Mouse (Mus musculus) mature B cell (primary cell): ENCODE data around the gene Panx1.

Experiments used
- in situ Hi-C: fragments of 300-500 bp; cut with MboI; formaldehyde crosslinking; loops from 2 replicates; pipeline ENCODE4 v1.14.3; 2019

Panx1 gene

DNA sequence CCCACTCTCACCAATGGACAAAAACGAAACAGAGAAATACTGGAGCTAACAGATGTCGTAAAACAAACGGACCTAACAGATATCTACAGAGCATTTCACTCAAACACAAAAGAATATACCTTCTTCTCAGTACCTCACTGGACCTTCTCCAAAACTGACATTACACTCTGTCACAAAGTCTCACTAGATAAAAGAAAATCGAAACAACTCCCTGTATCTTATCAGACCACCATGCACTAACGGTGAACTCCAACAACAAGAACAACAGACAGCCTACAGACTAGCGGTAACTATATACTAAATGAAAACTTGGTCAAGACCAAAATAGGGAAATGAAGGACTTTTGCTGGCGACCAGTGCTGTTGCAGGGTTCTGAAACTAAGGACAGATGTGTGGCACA lies 71.5 kb downstream of the Panx1 start:
- in situ Hi-C loops = no loop called here

DNA sequence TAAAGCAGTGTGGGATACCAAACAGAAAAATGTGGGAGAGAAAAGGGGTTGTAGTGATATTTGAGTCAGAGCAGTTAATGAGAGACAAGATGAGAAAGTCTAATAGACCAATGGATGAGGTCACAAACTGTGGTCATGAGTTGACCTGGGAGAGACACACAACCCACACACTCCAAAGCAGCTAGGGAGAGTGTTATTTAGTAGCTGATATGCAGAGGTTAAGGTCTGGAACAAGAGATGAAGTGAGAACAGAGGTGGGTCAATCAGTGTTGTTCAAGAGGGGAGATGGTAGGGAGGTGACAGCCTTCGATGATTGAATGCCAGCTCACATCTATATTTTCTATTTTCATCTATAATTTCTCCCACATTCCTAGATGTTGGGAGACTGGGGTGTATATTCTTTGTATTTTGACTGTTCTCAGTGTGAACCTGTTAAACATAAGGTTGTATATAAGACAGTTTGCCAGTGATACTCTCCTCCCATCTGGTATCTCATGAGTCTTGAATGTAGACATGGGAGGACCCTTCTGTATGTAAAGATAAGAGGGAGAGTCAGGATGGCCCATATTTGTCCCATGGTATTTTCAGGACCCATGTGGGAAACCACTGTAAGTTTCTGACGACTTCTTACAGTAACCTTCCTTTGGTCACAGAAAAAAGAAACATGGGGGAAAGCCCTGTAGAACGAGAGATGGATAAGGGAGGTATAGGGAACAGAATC lies 74.3 kb downstream of the Panx1 start:
- in situ Hi-C loops = no loop called here

DNA sequence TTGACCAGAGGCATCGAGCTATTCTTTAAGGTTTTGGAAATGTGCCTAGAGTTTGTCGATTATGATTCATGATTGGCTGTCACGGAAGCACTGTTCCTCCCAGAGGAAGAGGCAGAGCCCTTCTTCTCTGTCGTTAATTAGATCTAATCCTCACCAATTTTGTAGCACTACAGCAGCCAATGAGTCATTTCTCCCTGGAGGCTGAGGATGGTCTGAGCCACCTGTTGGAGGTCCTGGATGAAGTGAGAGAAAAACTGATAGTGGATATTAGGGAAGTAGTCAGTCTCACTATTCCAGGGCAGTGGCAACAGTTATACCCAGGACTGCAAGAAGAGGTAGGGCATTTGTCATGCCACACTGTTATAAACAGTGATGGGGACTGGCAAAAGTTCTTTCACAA lies 75.1 kb downstream of the Panx1 start:
- in situ Hi-C loops = no loop called here

DNA sequence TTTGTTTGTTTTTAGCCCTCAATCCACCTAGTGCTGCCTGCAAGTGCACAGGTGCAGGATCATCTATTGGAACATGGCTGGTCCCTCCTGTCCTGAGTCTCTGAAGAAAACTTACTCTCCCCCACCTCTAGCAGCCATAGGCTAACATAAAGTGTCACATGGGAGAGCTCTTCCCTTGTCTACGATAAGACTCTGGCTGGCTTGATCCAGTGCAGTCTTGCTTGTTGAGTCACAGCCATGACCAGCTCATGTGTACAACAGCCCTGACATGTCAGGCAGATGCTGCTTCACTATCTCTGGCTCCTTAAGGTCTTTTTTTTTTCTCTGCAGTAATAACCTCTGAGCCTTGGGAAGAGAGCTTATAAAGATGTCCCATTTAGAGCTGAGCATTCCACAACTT lies 77.7 kb downstream of the Panx1 start:
- in situ Hi-C loops = no loop called here

DNA sequence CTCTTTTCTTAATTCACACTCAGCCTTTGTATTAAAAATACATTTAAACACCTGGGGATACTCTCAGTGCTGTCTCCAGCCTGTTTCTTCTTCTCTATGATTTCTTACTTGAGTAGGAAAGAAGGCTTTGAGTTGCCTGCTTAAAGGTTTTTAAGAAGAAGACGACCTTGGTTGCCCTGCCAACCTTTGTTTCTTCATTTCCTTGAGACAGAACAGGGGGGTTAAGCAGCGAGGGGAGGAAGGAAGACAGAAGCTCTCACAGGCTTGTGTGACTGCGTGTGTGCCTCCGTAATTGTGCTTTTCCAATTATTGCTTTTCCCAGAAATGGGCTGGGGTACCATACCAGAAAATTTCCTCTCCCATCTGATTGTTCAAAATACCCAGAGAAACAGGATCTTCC lies 78.5 kb downstream of the Panx1 start:
- in situ Hi-C loops = no loop called here

DNA sequence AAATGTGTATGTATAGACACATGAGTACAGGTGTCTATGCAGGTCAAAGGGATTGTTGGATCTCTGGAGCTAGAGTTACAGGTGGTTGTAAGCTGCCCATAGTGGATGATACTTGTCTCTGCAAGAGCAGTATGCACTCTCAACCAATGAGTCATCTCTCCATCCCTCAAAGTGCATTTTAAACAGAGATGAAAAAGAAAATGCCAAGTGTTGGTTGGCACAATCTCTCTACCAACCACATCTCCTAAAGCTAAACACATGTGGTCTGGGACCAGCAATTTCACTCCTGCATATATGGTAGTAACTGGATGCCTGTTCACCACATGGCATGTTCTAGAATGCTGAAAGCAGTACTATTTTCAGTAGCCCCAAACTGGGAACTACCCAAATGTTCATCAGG lies 79.9 kb downstream of the Panx1 start:
- in situ Hi-C loops = no loop called here

DNA sequence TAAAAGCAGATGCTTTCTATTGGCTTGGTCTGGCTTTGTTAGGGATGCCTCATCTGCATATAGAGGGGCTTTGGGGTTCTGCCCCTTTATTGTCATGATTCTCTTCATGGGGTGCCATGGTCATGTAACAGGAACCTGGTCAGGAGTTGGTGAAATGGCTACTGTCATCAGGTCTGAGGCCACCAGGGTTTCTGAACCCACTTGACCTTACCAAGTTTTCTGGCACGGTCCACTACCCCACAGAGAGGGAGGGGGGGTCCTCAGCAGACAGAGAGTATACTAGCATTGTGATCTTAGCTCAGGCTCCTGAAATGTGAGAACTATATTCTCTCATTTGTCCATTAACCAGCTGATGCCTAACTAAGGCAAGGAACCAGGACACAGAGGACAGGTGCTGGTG lies 82.5 kb downstream of the Panx1 start:
- in situ Hi-C loops = no loop called here

DNA sequence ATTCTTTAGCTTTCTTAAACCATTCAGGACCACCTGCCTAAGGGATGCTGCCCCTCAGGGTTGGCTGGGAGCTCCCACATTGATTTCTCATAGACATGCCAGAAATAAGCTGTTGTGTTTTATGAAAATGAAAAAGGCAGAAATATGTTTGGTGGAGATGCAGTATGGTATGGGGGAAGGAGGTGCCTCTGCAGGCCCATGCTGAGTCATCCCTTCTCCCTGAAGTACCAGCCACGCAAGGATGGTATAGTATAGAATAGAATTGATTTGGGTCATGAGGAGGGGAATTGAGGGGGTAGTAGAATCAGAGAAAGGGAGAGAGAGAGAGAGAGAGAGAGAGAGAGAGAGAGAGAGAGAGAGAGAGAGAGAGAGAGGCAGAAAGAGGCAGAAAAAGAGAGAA lies 90.6 kb downstream of the Panx1 start:
- in situ Hi-C loops = no loop called here
